Mouse (Mus musculus) midbrain, embryonic 13.5 days (tissue): ENCODE results near the gene Rdh16. TPM values are rescaled to one million over a fixed set of nuclear protein-coding genes. Genes with fewer than 3 reads are reported as not detected.
"Not testable (repeated sequence)": the region's sequence is repeated elsewhere in the genome, so short reads cannot be mapped to it uniquely, and the experiment has no call there.

Experiments used
- ATAC-seq: fragments of 200-750 bp; cut with Nextera tagmentation; 2 replicates; pipeline ENCODE4 v1.8.0; 2017; ENCODE audit warnings: mild to moderate bottlenecking, moderate TSS enrichment, moderate library complexity
- H3K27ac ChIP-seq: fragments of 300-500 bp; sonication (generic); 2 replicates; pipeline ENCODE4 v1.5.1; 2015; ENCODE audit warnings: inconsistent platforms, mild to moderate bottlenecking, moderate library complexity
- H3K27me3 ChIP-seq: fragments of 300-500 bp; sonication (generic); 2 replicates; pipeline ENCODE4 v1.6.1; 2015; ENCODE audit warnings: mild to moderate bottlenecking, inconsistent platforms
- H3K36me3 ChIP-seq: fragments of 300-500 bp; sonication (generic); 2 replicates; pipeline ENCODE4 v1.6.1; 2015; ENCODE audit warnings: mild to moderate bottlenecking, inconsistent platforms
- H3K4me1 ChIP-seq: fragments of 300-500 bp; sonication (generic); replicated peaks from 2 replicates; pipeline ENCODE4 v1.6.1; 2015; ENCODE audit warnings: inconsistent platforms
- H3K4me2 ChIP-seq: fragments of 300-500 bp; sonication (generic); replicated peaks from 2 replicates; pipeline ENCODE4 v1.6.1; 2015; ENCODE audit warnings: moderate library complexity, mild to moderate bottlenecking, inconsistent platforms
- H3K4me3 ChIP-seq: fragments of 300-500 bp; sonication (generic); replicated peaks from 2 replicates; pipeline ENCODE4 v1.5.1; 2015; ENCODE audit warnings: mild to moderate bottlenecking, inconsistent platforms
- H3K9ac ChIP-seq: fragments of 300-500 bp; sonication (generic); replicated peaks from 2 replicates; pipeline ENCODE4 v1.6.1; 2015; ENCODE audit warnings: mild to moderate bottlenecking, inconsistent platforms
- H3K9me3 ChIP-seq: fragments of 300-500 bp; sonication (generic); 2 replicates; pipeline ENCODE4 v1.6.1; 2016; ENCODE audit warnings: mild to moderate bottlenecking, inconsistent platforms
- WGBS: fragments of 180-500 bp; shearing (Covaris S2); methylation state at CpG from one replicate; pipeline ENCODE4 v1.1.7; 2015; 5-methylcytosine and 5-hydroxymethylcytosine counted together
- polyA plus RNA-seq: library from polyadenylated mRNA; unstranded; fragments of >200 nt; fragmentation: Nextera tagmentation; extraction: Ambion mirVana; gene quantifications from 2 replicates; pipeline ENCODE4 v1.2.1, GENCODE M21; 2015

The Rdh16 gene
- not detected in 2 replicates for polyA plus RNA-seq

DNA sequence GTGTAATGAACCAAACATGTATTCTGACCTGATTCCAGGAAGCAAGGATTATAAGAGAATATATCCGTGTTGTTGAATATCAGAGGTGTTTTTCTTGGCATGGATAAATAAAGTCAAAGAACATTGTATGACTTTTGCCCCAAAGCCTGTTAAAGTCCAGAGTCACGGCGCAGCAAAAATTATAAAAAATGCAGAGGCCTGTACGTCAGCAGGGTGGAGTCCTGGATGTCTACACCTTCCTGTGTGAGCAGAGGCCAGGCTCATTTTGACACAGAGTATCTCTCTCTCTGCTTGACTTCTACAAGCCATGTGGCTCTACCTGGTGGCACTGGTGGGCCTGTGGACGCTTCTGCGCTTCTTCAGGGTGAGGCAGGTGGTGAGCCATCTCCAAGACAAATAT lies at the start of gene Rdh16:
TSS of gene Rdh16 (plus strand) at position 262 of the 400 bp plus-strand sequence.
- Histone ChIP-seq H3K4me1 (no peaks in the 10 kb centered on the region), H3K27me3 (no peaks in the 10 kb centered on the region)
- WGBS, result 89% methylated on average over 6 of the region's 6 CpGs

DNA sequence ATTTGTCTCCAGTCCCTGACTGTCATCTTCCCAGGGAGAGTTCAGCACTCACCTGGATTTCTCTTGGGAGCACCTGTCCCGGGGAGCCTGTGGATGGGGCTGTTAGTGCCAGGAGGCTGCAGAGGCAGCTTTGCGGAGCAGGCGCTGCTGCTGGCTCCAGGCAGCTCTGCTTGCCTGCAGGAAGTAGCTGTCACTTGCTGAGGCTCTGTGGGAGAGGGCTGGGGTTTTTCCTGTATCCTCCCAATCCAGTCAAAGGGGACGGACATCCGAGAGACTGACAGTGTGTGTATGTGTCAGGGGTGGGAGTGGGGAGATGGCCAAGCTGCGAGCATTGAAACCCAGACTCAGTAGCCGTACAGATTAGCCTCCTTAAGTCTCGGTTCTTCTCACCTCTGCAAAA lies 49.4 kb upstream of the Rdh16 start, which contains the start of gene Gpr182:
TSS of gene Gpr182 (minus strand) at position 185 of the 400 bp plus-strand sequence.
- H3K27me3 ChIP-seq, result no peaks in the 10 kb centered on the region
- H3K27ac ChIP-seq, result no peak within 1 kb of the TSS
- H3K36me3 ChIP-seq, result peaks cover 26% of the 10 kb centered on the region
- H3K4me2 ChIP-seq, result no peak within 1 kb of the TSS
- 63% methylated on average over 8 of the region's 8 CpGs for WGBS
- H3K4me3 ChIP-seq, result no peak within 1 kb of the TSS
- H3K4me1 ChIP-seq, result peaks cover 12% of the 10 kb centered on the region
- 0 out of 2 replicates have a peak within 1 kb of the TSS, but pooled peaks have one; percentile 12 for H3K9ac ChIP-seq
- no peaks in the 10 kb centered on the region for H3K9me3 ChIP-seq
- no peak for ATAC-seq

More for the DNA sequence above, at the start of gene Rdh16:
- Histone ChIP-seq H3K27ac (no peak within 1 kb of the TSS), H3K9me3 (no peaks in the 10 kb centered on the region), H3K4me2 (no peak within 1 kb of the TSS), H3K9ac (no peak within 1 kb of the TSS), H3K4me3 (no peak within 1 kb of the TSS), H3K36me3 (no peaks in the 10 kb centered on the region)
- no peak for ATAC-seq

DNA sequence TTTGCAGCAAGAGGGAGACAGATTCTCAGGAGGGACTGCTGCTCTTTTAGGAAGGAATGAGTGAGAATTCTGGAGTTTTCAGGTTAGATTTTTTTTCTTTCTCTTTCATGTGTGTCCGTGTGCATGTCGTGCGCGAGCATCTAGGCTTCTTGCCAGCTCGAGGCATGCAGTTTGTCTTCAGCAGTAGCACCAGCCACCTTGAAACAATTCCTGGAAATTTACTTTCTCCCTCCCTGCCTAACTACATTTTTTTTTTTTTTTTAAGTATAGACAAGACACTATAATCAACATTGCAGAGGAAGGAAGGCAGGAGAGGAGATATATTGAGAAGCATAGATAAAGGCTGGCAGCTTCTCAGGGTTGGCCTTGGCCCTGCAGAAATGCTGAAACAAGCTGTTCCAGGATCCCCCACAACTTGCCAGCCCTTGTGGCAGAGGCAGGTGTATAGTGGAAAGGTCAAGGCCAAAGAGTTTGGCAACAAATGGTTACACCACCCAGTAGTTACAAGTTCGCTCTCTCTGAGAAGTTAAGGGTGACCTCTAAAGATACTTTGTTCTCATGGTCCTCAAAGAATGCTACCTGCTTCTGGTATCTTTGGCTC lies 46.3 kb upstream of the Rdh16 start:
- WGBS, result 88% methylated on average over 6 of the region's 6 CpGs
- no peak for ATAC-seq
- H3K27me3 ChIP-seq, result no peaks in the 10 kb centered on the region
- H3K9ac ChIP-seq, result no peak overlapping the region
- H3K9me3 ChIP-seq, result no peaks in the 10 kb centered on the region
- H3K36me3 ChIP-seq, result no peaks in the 10 kb centered on the region
- H3K4me3 ChIP-seq, result no peak overlapping the region
- H3K4me1 ChIP-seq, result peaks cover 4% of the 10 kb centered on the region; the same call in 1 of the 2 replicates
- H3K27ac ChIP-seq, result no peak overlapping the region
- no peak overlapping the region for H3K4me2 ChIP-seq

DNA sequence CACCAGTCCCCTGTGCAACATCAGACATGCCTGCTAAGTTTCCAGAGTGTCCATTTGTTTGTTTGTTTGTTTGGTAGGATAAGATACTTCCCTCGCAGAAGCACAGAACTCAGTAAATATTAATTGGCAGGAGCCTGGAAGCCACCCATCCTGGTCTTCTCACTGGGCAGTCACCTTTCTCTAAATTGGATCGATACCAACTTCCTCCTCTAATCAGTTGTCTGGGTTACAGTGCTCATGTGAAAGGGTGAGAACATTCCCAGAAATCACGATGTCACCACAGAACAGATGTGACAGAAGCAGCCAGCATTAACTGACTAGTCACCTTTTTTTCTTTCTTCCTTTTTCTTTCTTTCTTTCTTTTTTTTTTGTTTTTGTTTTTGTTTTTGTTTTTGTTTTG lies 45.7 kb upstream of the Rdh16 start:
- Histone ChIP-seq H3K27me3 (no peaks in the 10 kb centered on the region), H3K9ac (no peak overlapping the region), H3K4me3 (no peak overlapping the region), H3K9me3 (no peaks in the 10 kb centered on the region), H3K4me2 (no peak overlapping the region), H3K27ac (no peak overlapping the region), H3K36me3 (no peaks in the 10 kb centered on the region), H3K4me1 (no peaks in the 10 kb centered on the region)
- no peak for ATAC-seq
- 85% methylated on average over 3 of the region's 3 CpGs for WGBS

DNA sequence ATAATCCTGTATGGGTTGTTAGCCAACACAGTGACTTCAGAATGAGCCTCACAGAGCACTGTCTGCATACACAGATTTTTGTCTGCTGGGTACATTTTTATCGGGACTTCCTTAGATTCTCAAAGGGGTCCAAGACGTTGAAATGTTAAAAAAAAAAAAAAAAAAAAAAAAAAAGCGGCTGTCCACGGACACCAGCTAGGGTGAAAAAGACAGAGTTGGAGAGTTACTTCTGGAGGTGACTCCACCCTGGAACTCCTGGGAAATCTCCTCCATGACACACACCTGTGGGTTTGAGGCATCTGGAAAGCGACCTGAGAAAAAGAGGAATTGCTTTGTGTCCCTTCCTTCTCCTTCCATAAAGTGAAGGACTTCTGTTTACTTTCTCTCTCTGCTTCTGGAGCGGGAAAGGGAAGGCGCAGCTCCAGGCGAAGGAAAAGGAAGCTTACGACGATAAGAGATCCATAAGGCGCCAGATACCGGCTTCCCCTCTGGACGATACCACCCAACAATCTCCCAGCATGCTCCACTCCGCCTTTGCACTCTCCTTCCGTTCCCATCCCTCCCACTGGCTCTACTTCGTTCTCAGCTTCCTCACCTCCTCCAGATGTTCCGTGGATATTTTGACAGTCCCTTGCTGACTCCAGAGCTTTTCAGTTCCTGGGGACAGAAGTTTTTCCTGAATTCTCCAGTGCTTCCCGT lies 45.0 kb upstream of the Rdh16 start:
- peak overlapping the region; percentile 17 for H3K4me2 ChIP-seq

DNA sequence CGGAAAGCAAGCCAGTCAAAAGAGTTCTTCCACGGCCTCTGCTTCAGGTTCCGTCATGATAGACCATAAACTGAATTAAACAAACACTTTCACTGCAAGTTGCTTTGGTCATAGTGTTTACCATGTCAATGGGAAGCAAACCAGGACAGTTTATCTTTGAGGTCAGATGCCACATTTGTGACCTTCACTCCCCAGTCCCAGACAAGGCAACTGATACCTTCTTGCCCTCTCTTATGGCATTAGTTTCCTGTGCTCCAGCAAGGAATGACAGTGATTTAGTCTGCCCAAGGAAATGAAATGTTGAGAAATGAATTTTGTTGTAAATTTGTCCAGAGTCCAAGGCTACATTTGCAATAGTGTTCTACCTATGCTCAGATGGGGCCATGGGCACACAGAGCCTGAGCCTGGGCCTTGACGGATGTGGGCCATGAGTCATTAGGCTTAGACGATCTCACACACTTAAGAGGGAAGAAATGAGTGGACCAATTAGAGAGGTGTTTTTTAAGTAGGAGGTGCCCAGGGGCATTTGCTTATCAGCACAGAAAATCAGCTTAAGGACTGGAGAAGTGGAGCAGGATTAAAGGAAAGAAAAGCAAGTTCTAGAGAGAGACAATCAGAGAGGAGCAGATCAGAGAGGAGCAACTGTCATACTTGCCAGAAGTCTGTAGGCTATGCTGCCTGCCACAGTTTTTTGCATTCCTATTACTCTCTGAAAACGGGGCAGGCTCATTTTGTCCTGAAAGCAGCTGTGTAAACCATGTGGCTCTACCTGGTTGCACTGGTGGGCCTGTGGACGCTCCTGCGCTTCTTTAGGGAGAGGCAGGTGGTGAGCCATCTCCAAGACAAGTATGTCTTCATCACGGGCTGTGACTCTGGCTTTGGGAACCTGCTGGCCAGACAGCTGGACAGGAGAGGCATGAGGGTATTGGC lies 41.5 kb upstream of the Rdh16 start, which contains the start of the genes Rdh1 and Rdh16f1:
TSS of gene Rdh1 (plus strand) at position 541 of the 930 bp plus-strand sequence.
TSS of gene Rdh16f1 (plus strand) at position 607 of the 930 bp plus-strand sequence.
- H3K9ac ChIP-seq, result no peak within 1 kb of the TSS
- 75% methylated on average over 9 of the region's 9 CpGs for WGBS

More for the DNA sequence above, 45.0 kb upstream of the Rdh16 start:
- Histone ChIP-seq H3K27ac (no peak overlapping the region), H3K9me3 (no peaks in the 10 kb centered on the region), H3K9ac (no peak overlapping the region), H3K36me3 (no peaks in the 10 kb centered on the region), H3K4me1 (no peaks in the 10 kb centered on the region), H3K4me3 (no peak overlapping the region), H3K27me3 (no peaks in the 10 kb centered on the region)
- ATAC-seq, result no peak
- 47% methylated on average over 18 of the region's 18 CpGs for WGBS

DNA sequence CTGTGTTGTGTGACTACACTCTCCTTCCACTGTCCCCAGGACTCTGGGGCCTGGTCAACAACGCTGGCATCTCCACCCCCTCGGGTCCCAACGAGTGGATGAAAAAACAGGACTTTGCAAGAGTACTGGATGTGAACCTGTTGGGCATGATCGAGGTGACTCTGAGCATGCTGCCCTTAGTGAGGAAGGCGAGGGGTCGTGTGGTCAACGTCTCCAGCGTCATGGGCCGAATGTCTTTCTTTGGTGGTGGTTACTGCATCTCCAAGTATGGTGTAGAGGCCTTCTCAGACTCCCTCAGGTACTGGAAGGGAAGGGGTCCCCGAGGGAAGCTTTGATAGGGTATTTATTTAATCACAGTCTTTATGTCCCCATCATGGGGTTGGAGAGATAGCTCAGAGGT lies 38.0 kb upstream of the Rdh16 start:
- not testable (repeated sequence) for H3K36me3 ChIP-seq, H3K4me1 ChIP-seq, H3K9me3 ChIP-seq, H3K9ac ChIP-seq, ATAC-seq, H3K4me2 ChIP-seq, H3K27ac ChIP-seq, H3K4me3 ChIP-seq, H3K27me3 ChIP-seq
- WGBS, result 86% methylated on average over 10 of the region's 10 CpGs

More for the DNA sequence above, 41.5 kb upstream of the Rdh16 start, which contains the start of the genes Rdh1 and Rdh16f1:
- Histone ChIP-seq H3K4me3 (no peak within 1 kb of the TSS), H3K4me1 (no peaks in the 10 kb centered on the region), H3K27me3 (no peaks in the 10 kb centered on the region), H3K9me3 (no peaks in the 10 kb centered on the region), H3K27ac (no peak within 1 kb of the TSS), H3K4me2 (no peak within 1 kb of the TSS), H3K36me3 (no peaks in the 10 kb centered on the region)
- no peak for ATAC-seq

DNA sequence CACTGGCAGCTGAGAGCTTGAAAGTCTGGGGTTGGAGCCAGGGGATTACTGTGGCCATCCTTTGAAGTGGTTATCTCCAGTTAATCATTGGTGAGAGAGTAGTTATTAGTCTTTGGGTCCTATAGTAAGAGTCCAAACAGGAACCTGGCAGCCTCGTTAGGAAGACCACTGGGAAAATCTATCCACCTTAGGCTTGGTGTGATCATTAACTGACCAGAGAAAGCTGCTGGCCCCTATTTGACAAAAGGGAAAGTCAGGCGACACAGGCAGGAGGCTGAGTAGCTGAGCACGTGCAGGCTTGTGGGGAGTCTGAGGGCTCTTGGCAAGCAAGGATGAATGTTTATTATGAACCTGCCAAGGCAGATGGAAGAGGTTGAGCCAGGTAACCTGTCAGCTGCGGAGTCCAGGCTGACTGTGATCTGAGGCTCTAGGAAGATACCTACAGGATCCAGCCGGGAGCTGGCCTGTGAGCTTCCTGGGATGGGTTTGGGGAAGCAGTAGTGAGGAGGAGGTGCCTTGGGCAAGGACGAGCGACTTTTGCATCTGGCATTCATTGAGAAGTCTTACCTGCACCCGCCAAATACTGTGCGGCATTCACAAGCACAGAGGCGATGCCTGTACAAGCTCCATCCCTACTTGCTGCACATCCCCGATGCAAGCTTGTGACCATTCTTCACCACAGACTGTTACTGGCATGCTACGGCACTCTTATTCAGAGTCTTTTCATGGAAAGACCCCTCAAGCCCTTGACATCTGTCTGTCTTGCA lies 36.9 kb upstream of the Rdh16 start:
- H3K4me2 ChIP-seq, result no peak overlapping the region
- H3K4me3 ChIP-seq, result no peak overlapping the region
- no peak overlapping the region for H3K9ac ChIP-seq
- no peaks in the 10 kb centered on the region for H3K36me3 ChIP-seq
- H3K27ac ChIP-seq, result no peak overlapping the region
- no peaks in the 10 kb centered on the region for H3K4me1 ChIP-seq
- no peaks in the 10 kb centered on the region for H3K27me3 ChIP-seq
- WGBS, result 74% methylated on average over 12 of the region's 12 CpGs
- ATAC-seq, result no peak
- H3K9me3 ChIP-seq, result no peaks in the 10 kb centered on the region

DNA sequence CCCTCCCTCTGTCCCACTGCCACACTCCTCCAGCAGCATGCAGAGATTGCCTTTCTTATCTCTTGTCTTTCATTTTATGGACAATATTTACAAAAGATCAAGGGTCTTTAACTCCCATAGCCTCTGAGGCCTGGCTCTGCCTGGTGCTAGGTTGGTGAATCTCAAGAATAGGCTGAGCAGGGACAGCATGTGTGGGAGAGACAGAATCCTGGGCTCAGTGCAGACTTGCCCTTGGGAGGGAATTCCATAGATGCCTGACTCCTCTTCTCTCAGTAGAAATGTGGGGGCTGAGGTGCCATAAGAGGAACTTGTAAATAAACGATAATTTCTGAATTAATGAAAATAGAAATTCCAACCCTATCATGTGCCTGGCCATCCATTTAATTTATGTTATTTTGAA lies 34.4 kb upstream of the Rdh16 start:
- no peak overlapping the region for H3K27ac ChIP-seq
- H3K9ac ChIP-seq, result no peak overlapping the region
- no peak for ATAC-seq
- H3K4me2 ChIP-seq, result no peak overlapping the region
- no peaks in the 10 kb centered on the region for H3K36me3 ChIP-seq
- H3K4me1 ChIP-seq, result no peaks in the 10 kb centered on the region
- H3K9me3 ChIP-seq, result no peaks in the 10 kb centered on the region
- H3K4me3 ChIP-seq, result no peak overlapping the region
- WGBS, result 97% methylated on average over 1 of the region's 1 CpGs
- no peaks in the 10 kb centered on the region for H3K27me3 ChIP-seq

DNA sequence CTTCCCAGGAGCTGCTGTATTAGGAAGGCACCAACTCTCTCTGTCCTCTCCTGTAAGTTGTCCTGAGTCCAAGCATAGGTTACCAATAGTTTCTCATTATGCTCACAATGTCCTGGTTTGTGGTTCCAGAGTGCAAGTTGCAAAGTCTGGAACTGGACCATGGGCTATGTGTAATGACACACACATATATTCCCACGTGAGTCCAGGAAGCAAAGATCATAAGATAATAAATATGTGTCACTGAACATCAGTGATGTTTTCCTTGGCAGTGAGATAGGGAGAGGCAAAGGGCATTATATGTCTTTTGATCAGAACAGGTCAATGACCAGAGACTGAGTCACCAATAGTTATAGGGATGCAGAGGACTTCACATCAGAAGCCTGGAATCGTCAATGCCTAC lies 24.9 kb upstream of the Rdh16 start, which contains the start of gene Rdh9:
TSS of gene Rdh9 (plus strand) at position 376 of the 400 bp plus-strand sequence.
- 83% methylated on average over 2 of the region's 2 CpGs for WGBS
- H3K9ac ChIP-seq, result no peak within 1 kb of the TSS

DNA sequence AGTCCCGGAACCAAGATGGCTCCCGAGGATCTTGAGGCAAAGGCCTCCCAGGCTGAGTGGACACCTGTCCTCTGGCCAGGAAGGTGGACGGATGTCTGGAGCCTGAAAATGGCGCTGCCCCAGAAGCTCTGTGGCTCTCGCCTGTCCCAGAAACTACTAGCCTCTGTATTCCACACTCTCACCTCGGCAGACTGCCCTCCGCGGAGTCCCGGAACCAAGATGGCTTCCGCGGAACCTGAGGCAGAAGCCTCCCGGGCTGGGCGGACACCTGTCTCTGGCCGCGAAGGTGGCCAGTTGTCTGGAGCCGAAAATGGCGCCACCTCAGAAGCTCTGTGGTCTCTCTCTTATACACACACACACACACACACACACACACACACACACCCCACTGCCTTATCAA lies 18.6 kb upstream of the Rdh16 start:
- ATAC-seq, H3K27me3 ChIP-seq, H3K36me3 ChIP-seq, H3K4me2 ChIP-seq, H3K4me3 ChIP-seq, H3K4me1 ChIP-seq, H3K9ac ChIP-seq, H3K27ac ChIP-seq, H3K9me3 ChIP-seq: not testable (repeated sequence)
- 96% methylated on average over 17 of the region's 17 CpGs for WGBS

More for the DNA sequence above, 24.9 kb upstream of the Rdh16 start, which contains the start of gene Rdh9:
- no peak for ATAC-seq
- Histone ChIP-seq H3K27me3 (no peaks in the 10 kb centered on the region), H3K4me1 (no peaks in the 10 kb centered on the region), H3K27ac (no peak within 1 kb of the TSS), H3K9me3 (no peaks in the 10 kb centered on the region), H3K4me3 (no peak within 1 kb of the TSS), H3K4me2 (no peak within 1 kb of the TSS), H3K36me3 (no peaks in the 10 kb centered on the region)
